Mouse (Mus musculus): ENCODE measurements around the gene Sp7. TPM values are rescaled to one million over a fixed set of nuclear protein-coding genes. Genes with fewer than 3 reads are reported as not detected.

The Sp7 gene
- polyA plus RNA-seq, 1 experiment, result not detected

DNA sequence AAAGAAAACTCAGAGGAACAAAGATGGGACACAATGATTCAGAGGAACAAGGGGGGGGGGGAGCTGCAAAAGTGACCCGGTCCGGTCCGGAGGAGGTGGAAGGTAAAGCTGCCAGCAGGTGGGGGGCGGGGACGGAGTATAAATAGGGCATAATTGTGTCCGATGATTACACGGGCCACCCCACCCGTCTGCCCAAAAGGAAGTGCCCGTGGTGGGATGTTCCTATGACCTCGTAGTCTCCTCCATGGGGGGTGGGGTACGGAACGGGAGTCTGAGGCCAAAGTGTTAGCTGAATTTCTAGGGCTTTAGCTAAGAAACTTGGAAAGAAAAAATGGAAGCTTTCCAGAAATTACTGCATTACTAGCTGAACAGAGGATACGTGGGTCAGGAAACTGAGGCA, 3.0 kb upstream of the Sp7 start:
- 14% methylated on average over 13 of the region's 13 CpGs for WGBS

DNA sequence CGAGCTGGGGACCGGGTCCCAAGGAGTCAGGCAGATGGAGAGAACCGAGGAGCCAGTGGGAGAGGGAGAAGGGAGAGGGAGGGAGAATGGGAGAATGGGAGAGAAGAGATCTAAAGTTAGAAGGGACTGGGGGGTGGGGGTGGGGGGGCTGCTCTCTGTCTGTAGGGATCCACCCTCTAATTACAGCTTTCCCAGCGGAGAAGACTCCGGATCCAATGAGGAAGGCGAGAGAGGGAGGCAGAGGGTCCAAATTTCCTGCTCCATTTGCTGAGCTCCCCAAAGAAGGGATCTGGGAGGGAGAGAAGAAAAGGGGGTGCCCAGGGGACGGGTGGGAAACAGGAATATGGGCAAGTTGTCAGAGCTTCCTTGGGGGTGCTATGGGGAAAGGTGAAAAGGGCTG, 744 bp downstream of the Sp7 start:
- WGBS, result 21% methylated on average over 7 of the region's 7 CpGs
- Histone ChIP-seq H3K27me3 (ENCODE audit: control insufficient read depth, insufficient read depth, low read length) (peaks cover 33% of the 10 kb centered on the region), H3K36me3 (ENCODE audit: control insufficient read depth, insufficient read depth, low read length) (no peaks in the 10 kb centered on the region), H3K4me3 (ENCODE audit: low read depth, low read length) (no peak overlapping the region), H3K4me1 (ENCODE audit: control insufficient read depth, insufficient read depth, insufficient read length, low read length) (no peaks in the 10 kb centered on the region), H3K27ac (ENCODE audit: insufficient read depth, low read depth, low read length) (no peak overlapping the region)
- TF ChIP-seq CTCF (IDR thresholded peaks at IDR 0.05; ENCODE audit: extremely low read depth, insufficient read length, insufficient replicate concordance, low read depth, low read length), result no peak

More for the DNA sequence above, 3.0 kb upstream of the Sp7 start:
- no peak overlapping the region for H3K4me3 ChIP-seq (ENCODE audit: low read depth, low read length)
- peaks cover 19% of the 10 kb centered on the region for H3K27me3 ChIP-seq (ENCODE audit: control insufficient read depth, insufficient read depth, low read length)
- H3K36me3 ChIP-seq (ENCODE audit: control insufficient read depth, insufficient read depth, low read length), result no peaks in the 10 kb centered on the region
- TF ChIP-seq POLR2A (IDR thresholded peaks at IDR 0.05; ENCODE audit: low read depth, low read length) (no peak), CTCF (IDR thresholded peaks at IDR 0.05; ENCODE audit: extremely low read depth, insufficient read length, insufficient replicate concordance, low read depth, low read length) (no peak)
- no peak overlapping the region for H3K27ac ChIP-seq (ENCODE audit: insufficient read depth, low read depth, low read length)
- H3K4me1 ChIP-seq (ENCODE audit: control insufficient read depth, insufficient read depth, insufficient read length, low read length), result no peaks in the 10 kb centered on the region

DNA sequence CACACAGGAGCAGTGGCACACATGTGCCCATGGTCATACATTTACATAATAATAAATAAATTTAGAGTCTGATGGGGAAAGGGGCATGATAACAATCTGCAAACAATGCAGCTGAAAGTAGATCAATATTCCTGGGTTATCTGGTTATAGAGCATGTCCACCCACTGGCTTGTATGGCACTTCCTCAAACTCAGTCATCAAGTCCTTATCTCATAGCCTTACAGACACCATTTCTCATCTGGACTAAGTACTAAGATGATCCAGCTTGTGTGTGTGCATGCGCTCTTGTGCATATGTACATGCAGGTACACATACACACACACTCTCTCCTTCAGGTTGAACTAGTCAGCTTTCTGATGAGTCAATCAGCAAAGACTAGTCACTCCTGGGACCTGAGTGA, 2.3 kb downstream of the Sp7 start:
- no peak for TF ChIP-seq CTCF (IDR thresholded peaks at IDR 0.05; ENCODE audit: extremely low read depth, insufficient read length, insufficient replicate concordance, low read depth, low read length)
- no peak for TF ChIP-seq POLR2A (IDR thresholded peaks at IDR 0.05; ENCODE audit: low read depth, low read length)
- Histone ChIP-seq H3K4me3 (ENCODE audit: low read depth, low read length) (no peak overlapping the region), H3K4me1 (ENCODE audit: control insufficient read depth, insufficient read depth, insufficient read length, low read length) (no peaks in the 10 kb centered on the region), H3K27ac (ENCODE audit: insufficient read depth, low read depth, low read length) (no peak overlapping the region), H3K36me3 (ENCODE audit: control insufficient read depth, insufficient read depth, low read length) (no peaks in the 10 kb centered on the region), H3K27me3 (ENCODE audit: control insufficient read depth, insufficient read depth, low read length) (peaks cover 24% of the 10 kb centered on the region)
- WGBS, result 86% methylated on average over 1 of the region's 1 CpGs

DNA sequence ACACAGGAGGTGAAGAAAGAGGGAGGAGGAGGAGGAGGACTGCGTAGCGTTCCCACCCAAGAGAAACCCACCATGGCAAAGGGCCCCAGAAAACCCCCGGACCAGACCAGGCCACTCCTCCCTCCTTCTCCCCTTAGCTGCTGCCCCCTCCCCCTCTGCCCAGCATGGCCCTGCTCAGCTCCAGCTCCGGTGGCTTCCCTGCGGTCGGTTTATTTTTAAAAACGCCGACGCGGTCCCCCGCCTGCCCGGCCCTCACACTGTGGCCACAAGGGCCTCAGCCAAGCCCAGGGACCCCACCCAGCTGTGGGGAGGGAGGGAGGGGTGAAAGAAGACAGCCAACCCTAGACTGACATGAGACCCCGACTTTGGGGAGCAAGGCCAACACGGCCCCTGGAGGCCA, 4.3 kb downstream of the Sp7 start:
- no peak overlapping the region for H3K27ac ChIP-seq (ENCODE audit: insufficient read depth, low read depth, low read length)
- H3K4me3 ChIP-seq (ENCODE audit: low read depth, low read length), result no peak overlapping the region
- H3K36me3 ChIP-seq (ENCODE audit: control insufficient read depth, insufficient read depth, low read length), result no peaks in the 10 kb centered on the region
- TF ChIP-seq POLR2A (IDR thresholded peaks at IDR 0.05; ENCODE audit: low read depth, low read length) (no peak), CTCF (IDR thresholded peaks at IDR 0.05; ENCODE audit: extremely low read depth, insufficient read length, insufficient replicate concordance, low read depth, low read length) (no peak)
- H3K4me1 ChIP-seq (ENCODE audit: control insufficient read depth, insufficient read depth, insufficient read length, low read length), result no peaks in the 10 kb centered on the region
- peaks cover 29% of the 10 kb centered on the region for H3K27me3 ChIP-seq (ENCODE audit: control insufficient read depth, insufficient read depth, low read length)
- WGBS, result 22% methylated on average over 14 of the region's 14 CpGs

DNA sequence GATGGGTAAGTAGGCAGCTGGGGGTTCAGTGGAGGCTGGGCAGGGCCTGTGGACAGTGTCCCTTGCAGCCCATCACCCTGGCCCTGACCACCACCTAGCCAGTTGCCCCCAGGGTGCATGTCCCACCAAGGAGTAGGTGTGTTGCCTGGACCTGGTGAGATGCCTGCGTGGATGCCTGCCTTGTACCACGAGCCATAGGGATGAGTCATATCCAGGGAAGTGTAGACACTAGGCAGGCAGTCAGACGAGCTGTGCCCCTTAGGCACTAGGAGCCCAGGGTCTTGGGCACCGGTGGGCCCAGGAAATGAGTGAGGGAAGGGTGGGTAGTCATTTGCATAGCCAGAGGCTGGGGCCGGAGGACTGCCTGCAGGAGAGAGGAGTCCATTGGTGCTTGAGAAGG, 8.1 kb downstream of the Sp7 start:
- Histone ChIP-seq H3K27ac (ENCODE audit: insufficient read depth, low read depth, low read length) (no peak overlapping the region), H3K4me3 (ENCODE audit: low read depth, low read length) (no peak overlapping the region), H3K27me3 (ENCODE audit: control insufficient read depth, insufficient read depth, low read length) (peaks cover 42% of the 10 kb centered on the region), H3K4me1 (ENCODE audit: control insufficient read depth, insufficient read depth, insufficient read length, low read length) (peaks cover 9% of the 10 kb centered on the region; the same call in 1 of the 2 replicates), H3K36me3 (ENCODE audit: control insufficient read depth, insufficient read depth, low read length) (no peaks in the 10 kb centered on the region)
- 33% methylated on average over 5 of the region's 5 CpGs for WGBS
- no peak for TF ChIP-seq POLR2A (IDR thresholded peaks at IDR 0.05; ENCODE audit: low read depth, low read length)
- no peak for TF ChIP-seq CTCF (IDR thresholded peaks at IDR 0.05; ENCODE audit: extremely low read depth, insufficient read length, insufficient replicate concordance, low read depth, low read length)

DNA sequence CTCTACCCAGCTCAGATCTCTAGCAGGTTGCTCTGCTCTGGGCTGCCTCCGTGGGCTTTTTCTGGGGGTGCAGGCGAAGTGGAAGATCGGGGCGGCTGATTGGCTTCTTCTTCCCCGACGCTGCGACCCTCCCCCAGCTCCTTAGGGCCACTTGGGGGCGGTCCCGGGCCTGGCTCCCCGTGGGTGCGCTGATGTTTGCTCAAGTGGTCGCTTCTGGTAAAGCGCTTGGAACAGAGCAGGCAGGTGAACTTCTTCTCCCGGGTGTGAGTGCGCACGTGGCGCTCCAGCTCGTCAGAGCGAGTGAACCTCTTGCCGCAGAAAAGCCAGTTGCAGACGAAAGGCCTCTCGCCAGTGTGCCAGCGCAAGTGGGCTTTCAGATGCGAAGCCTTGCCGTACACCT, 8.9 kb downstream of the Sp7 start:
- TF ChIP-seq CTCF (IDR thresholded peaks at IDR 0.05; ENCODE audit: extremely low read depth, insufficient read length, insufficient replicate concordance, low read depth, low read length), result no peak
- no peak for TF ChIP-seq POLR2A (IDR thresholded peaks at IDR 0.05; ENCODE audit: low read depth, low read length)
- H3K36me3 ChIP-seq (ENCODE audit: control insufficient read depth, insufficient read depth, low read length), result no peaks in the 10 kb centered on the region
- no peak overlapping the region for H3K4me3 ChIP-seq (ENCODE audit: low read depth, low read length)
- no peak overlapping the region for H3K27ac ChIP-seq (ENCODE audit: insufficient read depth, low read depth, low read length)
- H3K4me1 ChIP-seq (ENCODE audit: control insufficient read depth, insufficient read depth, insufficient read length, low read length), result peaks cover 9% of the 10 kb centered on the region; the same call in 1 of the 2 replicates
- peaks cover 44% of the 10 kb centered on the region for H3K27me3 ChIP-seq (ENCODE audit: control insufficient read depth, insufficient read depth, low read length)
- WGBS, result 8% methylated on average over 25 of the region's 25 CpGs

DNA sequence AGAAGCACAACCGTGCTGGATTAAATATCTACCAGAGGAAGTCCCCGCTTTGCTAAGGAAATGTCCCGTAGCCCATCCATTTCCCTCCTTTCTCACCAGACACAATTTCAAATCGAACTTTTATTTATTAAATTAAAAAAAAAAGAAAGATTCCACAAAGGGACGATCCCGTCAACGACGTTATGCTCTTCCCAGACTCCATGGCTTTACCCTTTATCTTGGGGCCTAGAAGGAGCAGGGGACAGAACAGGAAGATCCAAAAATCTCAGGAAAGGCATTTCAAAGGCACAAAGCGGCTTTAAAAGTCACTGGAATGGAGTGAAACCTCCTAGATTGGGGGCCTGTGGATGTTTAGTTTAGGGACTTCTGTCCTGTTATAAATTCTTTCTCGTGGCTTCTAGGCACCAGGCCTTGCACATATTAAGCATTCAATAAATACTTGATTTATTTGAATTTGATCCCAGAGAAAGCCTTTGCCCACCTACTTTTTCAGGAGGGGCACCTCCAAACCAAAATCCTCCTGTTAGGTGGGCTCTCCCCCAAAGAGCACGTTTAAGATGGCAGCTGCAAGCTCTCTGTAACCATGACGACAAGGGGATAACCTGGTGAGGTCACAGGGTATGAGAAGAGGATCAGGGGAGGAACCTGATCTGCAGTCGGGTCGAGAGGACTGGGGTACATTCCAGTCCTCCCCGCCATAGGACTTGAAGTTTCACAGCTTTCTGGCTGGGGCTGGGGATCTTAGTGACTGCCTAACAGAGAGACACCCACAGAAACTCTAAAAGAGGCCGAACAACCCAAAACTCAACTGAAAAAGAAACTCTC, 10.3 kb downstream of the Sp7 start:
- TF ChIP-seq CTCF (IDR thresholded peaks at IDR 0.05; ENCODE audit: extremely low read depth, insufficient read length, insufficient replicate concordance, low read depth, low read length), result no peak
- no peak for TF ChIP-seq POLR2A (IDR thresholded peaks at IDR 0.05; ENCODE audit: low read depth, low read length)
- H3K27ac ChIP-seq (ENCODE audit: insufficient read depth, low read depth, low read length), result no peak overlapping the region
- H3K4me1 ChIP-seq (ENCODE audit: control insufficient read depth, insufficient read depth, insufficient read length, low read length), result peaks cover 9% of the 10 kb centered on the region; the same call in 1 of the 2 replicates
- H3K4me3 ChIP-seq (ENCODE audit: low read depth, low read length), result no peak overlapping the region
- H3K36me3 ChIP-seq (ENCODE audit: control insufficient read depth, insufficient read depth, low read length), result no peaks in the 10 kb centered on the region
- 75% methylated on average over 16 of the region's 16 CpGs for WGBS
- H3K27me3 ChIP-seq (ENCODE audit: control insufficient read depth, insufficient read depth, low read length), result peaks cover 34% of the 10 kb centered on the region

Data from small intestine, adult 2 months (tissue).